Mouse (Mus musculus): ENCODE data around the gene Usf2. TPM values are rescaled to one million over a fixed set of nuclear protein-coding genes. Genes with fewer than 3 reads are reported as not detected.
"Not testable (repeated sequence)": the region's sequence is repeated elsewhere in the genome, so short reads cannot be mapped to it uniquely, and the experiment has no call there.

Usf2 gene
- polyA plus RNA-seq, 1 experiment = 282 TPM

DNA sequence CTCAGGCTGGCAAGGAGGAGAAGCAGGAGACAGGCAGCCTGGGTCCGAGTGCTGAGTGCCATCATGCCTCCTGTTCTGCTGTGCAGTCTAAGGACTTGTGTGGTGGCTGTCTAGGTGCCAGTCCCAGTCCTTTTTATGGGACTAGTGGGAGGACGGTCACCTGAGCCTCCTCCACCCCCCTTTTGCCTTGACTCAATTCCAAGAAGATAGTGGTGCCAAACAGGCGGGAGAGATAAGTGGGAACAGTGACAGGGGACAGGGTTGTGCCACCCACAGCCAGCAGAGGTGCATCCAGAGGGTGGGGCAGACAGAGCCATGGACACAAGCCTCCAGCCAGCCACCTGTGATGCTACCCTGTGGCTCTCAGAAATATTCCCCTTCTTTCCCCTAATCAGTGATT, 32.5 kb downstream of the Usf2 start:
- no peaks in the 10 kb centered on the region for H3K4me1 ChIP-seq (ENCODE audit: control insufficient read depth, insufficient read depth, low read length)
- WGBS = 66% methylated on average over 3 of the region's 3 CpGs
- H3K4me3 ChIP-seq (ENCODE audit: insufficient read depth, low read depth, low read length) = no peak overlapping the region
- TF ChIP-seq CTCF (IDR thresholded peaks at IDR 0.05; ENCODE audit: insufficient read depth, low read depth, low read length) (no peak), POLR2A (IDR thresholded peaks at IDR 0.05; ENCODE audit: insufficient read depth, low read depth, low read length) (no peak)
- H3K27ac ChIP-seq (ENCODE audit: insufficient read depth, low read depth, low read length) = no peak overlapping the region

DNA sequence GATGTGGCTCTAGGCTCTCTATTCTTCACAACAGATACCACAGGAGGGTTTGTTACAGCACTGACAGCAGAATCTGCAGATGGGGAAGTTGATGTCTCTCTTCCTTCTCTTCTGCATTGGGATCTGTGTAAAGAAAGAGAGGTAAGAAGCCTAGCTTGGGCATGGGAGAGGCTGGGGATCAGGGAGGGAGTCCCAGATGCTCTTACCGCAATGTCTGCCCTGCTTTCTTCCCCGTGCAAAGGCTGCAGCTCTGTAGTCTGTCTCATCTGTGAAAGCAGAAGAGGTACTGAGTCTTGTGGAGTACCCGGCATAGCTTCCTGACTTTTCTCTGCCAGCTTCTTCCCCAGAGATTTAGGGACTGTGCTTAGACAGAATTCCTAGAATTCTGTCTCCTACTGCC, 34.1 kb downstream of the Usf2 start:
- H3K4me3 ChIP-seq (ENCODE audit: insufficient read depth, low read depth, low read length); H3K27ac ChIP-seq (ENCODE audit: insufficient read depth, low read depth, low read length); H3K4me1 ChIP-seq (ENCODE audit: control insufficient read depth, insufficient read depth, low read length): not testable (repeated sequence)
- 48% methylated on average over 3 of the region's 3 CpGs for WGBS

DNA sequence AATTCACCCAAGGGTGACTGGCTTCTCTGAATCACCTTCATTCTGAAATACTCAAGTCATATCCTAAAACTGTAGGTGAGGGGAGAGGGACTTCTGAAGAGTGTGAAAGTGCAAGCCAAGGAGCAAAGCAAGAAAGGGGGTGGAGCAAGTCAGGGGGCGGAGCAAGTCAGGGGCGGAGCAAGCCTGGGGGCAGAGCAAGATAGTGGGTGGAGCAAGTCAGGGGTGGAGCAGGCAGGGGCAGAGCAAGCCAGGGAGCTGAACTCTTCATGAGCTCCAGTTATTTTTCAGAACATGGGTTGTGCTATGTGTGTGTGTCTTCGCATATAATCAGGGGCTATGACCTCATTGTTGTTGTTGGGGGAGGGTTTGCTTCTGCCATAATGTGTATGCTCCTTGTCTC, 36.4 kb downstream of the Usf2 start:
- WGBS = 68% methylated on average over 3 of the region's 3 CpGs
- H3K4me1 ChIP-seq (ENCODE audit: control insufficient read depth, insufficient read depth, low read length) = no peaks in the 10 kb centered on the region
- TF ChIP-seq CTCF (IDR thresholded peaks at IDR 0.05; ENCODE audit: insufficient read depth, low read depth, low read length) (no peak), POLR2A (IDR thresholded peaks at IDR 0.05; ENCODE audit: insufficient read depth, low read depth, low read length) (no peak)

DNA sequence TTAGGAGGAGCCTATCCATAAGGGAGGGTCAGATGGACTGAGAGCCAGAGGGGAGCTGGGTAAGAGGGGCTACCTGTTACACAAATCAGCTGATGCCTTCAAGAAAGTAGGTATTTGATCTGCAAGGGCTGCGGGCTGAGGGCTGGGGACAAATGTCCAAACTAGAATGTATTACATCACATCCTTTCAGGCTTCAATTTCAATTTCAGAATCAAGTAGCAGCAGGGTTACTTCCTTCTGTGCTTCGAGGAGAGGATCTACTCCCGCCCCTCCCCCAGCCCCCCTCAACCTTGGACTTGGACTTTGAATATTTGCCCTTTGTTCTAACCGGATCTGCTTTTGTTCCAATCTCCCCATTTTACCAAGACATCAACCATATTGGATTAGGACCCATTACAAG, 39.4 kb downstream of the Usf2 start:
- 42% methylated on average over 4 of the region's 4 CpGs for WGBS
- no peak overlapping the region for H3K27ac ChIP-seq (ENCODE audit: insufficient read depth, low read depth, low read length)
- TF ChIP-seq POLR2A (IDR thresholded peaks at IDR 0.05; ENCODE audit: insufficient read depth, low read depth, low read length) (no peak), CTCF (IDR thresholded peaks at IDR 0.05; ENCODE audit: insufficient read depth, low read depth, low read length) (no peak)
- no peak overlapping the region for H3K4me3 ChIP-seq (ENCODE audit: insufficient read depth, low read depth, low read length)
- H3K4me1 ChIP-seq (ENCODE audit: control insufficient read depth, insufficient read depth, low read length) = no peaks in the 10 kb centered on the region

More for the DNA sequence above, 36.4 kb downstream of the Usf2 start:
- no peak overlapping the region for H3K27ac ChIP-seq (ENCODE audit: insufficient read depth, low read depth, low read length)
- H3K4me3 ChIP-seq (ENCODE audit: insufficient read depth, low read depth, low read length) = no peak overlapping the region

DNA sequence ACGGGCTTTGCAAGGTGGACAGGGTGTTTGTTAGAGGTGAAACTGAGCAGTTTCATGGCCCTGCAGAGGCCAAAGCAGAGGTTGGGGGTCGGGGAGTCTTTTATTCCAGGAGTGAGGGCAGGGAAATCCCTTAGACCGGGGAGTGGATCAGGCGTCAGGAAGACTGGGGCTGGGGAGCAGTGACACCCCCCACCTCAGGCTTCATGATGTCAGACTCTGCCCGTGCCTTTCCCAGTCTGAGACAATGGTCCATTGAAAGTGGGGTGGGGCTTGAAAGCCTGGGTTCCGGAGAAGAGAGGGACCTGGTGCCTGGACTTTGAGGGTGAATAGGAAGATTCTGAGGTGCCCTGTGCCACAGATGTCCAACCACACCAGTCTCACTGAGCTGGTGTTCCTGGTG, 39.9 kb downstream of the Usf2 start:
- H3K27ac ChIP-seq (ENCODE audit: insufficient read depth, low read depth, low read length) = no peak overlapping the region
- TF ChIP-seq POLR2A (IDR thresholded peaks at IDR 0.05; ENCODE audit: insufficient read depth, low read depth, low read length) = no peak
- TF ChIP-seq CTCF (IDR thresholded peaks at IDR 0.05; ENCODE audit: insufficient read depth, low read depth, low read length) = no peak
- no peaks in the 10 kb centered on the region for H3K4me1 ChIP-seq (ENCODE audit: control insufficient read depth, insufficient read depth, low read length)
- H3K4me3 ChIP-seq (ENCODE audit: insufficient read depth, low read depth, low read length) = no peak overlapping the region
- 21% methylated on average over 6 of the region's 6 CpGs for WGBS

DNA sequence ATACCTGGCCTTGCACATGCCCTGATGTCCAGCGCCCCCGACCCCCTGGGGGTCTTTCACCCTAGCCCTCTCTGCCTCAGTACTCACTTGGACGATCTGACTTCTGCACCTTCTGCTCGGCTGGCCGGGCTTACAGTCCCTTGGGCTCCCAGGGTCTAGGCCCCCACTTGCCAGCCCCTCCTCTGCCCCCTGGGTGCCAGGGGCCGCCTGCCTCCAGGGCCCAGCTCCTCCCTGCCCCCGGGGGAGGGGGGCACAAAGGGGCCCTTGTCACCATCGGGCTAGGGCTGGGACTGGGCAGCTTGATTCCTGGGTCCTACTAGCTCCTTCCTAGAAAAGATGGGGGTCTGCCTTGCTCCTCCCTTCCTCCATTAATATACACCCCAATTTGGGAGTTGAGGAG, 41.9 kb downstream of the Usf2 start, which contains the start of gene Mag:
TSS of gene Mag (minus strand) at position 142 of the 400 bp plus-strand sequence.
- TF ChIP-seq CTCF (IDR thresholded peaks at IDR 0.05; ENCODE audit: insufficient read depth, low read depth, low read length) = no peak
- no peak for TF ChIP-seq POLR2A (IDR thresholded peaks at IDR 0.05; ENCODE audit: insufficient read depth, low read depth, low read length)
- Histone ChIP-seq H3K27ac (ENCODE audit: insufficient read depth, low read depth, low read length) (no peak within 1 kb of the TSS), H3K4me1 (ENCODE audit: control insufficient read depth, insufficient read depth, low read length) (no peaks in the 10 kb centered on the region), H3K4me3 (ENCODE audit: insufficient read depth, low read depth, low read length) (no peak within 1 kb of the TSS)
- WGBS = 68% methylated on average over 8 of the region's 8 CpGs

DNA sequence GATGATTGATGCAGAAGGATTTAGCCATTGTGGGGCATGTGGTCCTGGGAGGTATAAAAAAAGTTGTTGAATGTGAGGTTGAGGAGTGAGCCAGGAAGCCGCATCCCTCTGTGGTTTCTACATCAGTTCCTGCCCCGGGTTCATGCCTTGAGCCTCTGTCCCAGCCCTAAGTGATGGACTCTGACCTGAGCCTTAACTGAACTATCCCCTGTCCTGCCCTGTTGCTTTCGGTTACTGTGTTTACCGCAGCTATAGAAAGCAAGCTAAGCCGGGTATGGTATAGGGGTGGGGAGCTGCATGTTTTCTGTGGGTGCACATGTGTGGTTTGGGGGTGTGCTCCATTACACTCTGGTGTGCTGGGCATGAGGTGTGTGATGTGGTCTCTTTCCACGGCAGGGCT, 46.8 kb downstream of the Usf2 start:
- TF ChIP-seq CTCF (IDR thresholded peaks at IDR 0.05; ENCODE audit: insufficient read depth, low read depth, low read length) (no peak), POLR2A (IDR thresholded peaks at IDR 0.05; ENCODE audit: insufficient read depth, low read depth, low read length) (no peak)
- Histone ChIP-seq H3K27ac (ENCODE audit: insufficient read depth, low read depth, low read length) (no peak overlapping the region), H3K4me3 (ENCODE audit: insufficient read depth, low read depth, low read length) (no peak overlapping the region), H3K4me1 (ENCODE audit: control insufficient read depth, insufficient read depth, low read length) (peaks cover 7% of the 10 kb centered on the region)
- 79% methylated on average over 6 of the region's 6 CpGs for WGBS

DNA sequence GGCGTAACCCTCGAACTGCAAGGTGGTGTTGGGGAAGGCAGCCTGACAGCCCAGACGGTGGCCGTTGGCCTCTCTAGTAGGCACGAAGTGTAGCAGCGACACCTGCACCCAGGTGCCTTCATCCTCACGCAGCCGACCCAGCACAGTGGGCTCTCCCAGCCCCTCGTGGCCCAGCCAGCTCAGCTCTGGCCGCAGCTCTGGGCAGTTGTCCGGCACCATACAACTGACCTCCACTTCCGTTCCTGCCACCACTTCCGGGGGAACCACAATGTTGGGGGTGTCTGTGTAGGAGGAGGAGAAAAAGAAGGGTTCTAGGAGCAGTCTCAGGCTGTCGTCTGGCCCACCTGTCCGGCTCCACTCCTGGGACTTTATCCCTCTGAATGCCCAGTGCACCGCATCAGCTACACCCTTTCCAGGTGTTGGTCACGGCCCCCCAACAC, 47.6 kb downstream of the Usf2 start:
- Histone ChIP-seq H3K27ac (ENCODE audit: insufficient read depth, low read depth, low read length) (no peak overlapping the region), H3K4me3 (ENCODE audit: insufficient read depth, low read depth, low read length) (no peak overlapping the region), H3K4me1 (ENCODE audit: control insufficient read depth, insufficient read depth, low read length) (peaks cover 7% of the 10 kb centered on the region)
- TF ChIP-seq POLR2A (IDR thresholded peaks at IDR 0.05; ENCODE audit: insufficient read depth, low read depth, low read length) (no peak), CTCF (IDR thresholded peaks at IDR 0.05; ENCODE audit: insufficient read depth, low read depth, low read length) (no peak)
- 27% methylated on average over 17 of the region's 17 CpGs for WGBS

DNA sequence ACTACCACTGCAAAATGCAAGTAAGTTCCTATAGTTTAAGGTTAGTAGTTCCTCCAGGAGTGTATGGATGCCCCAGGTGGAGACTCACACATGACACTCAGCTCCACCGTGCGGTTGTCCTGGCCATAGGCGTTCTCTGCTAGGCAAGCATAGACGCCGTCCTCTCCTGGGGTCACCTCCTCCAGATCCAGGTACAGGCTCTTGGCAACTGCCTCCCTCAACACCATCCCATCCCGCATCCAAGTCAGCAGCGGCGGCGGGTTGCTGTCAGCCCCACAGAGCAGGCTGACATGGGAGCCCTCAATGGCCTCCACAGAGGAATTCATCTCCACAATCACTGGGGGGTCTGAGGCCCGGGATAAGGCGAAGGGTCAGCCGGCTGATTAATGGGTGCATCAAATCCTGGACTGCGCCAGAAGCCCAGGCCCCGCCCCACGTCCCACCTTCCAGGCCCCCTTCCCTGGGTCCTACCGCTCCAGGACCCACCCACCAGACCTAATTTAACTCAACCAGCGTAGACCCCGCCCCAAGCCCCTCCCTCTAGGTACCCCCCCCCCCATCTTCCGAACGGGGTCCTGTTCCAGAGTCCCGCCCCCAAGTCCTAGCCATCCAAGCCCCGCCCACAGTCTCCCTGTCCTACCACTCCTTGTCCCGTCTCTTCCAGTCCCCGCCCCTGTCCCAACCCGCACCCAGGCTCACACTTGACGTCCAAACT, 48.2 kb downstream of the Usf2 start:
- no peak overlapping the region for H3K27ac ChIP-seq (ENCODE audit: insufficient read depth, low read depth, low read length)
- H3K4me1 ChIP-seq (ENCODE audit: control insufficient read depth, insufficient read depth, low read length) = peaks cover 7% of the 10 kb centered on the region
- H3K4me3 ChIP-seq (ENCODE audit: insufficient read depth, low read depth, low read length) = no peak overlapping the region
- 2% methylated on average over 25 of the region's 26 CpGs for WGBS
- TF ChIP-seq POLR2A (IDR thresholded peaks at IDR 0.05; ENCODE audit: insufficient read depth, low read depth, low read length) = no peak
- no peak for TF ChIP-seq CTCF (IDR thresholded peaks at IDR 0.05; ENCODE audit: insufficient read depth, low read depth, low read length)

DNA sequence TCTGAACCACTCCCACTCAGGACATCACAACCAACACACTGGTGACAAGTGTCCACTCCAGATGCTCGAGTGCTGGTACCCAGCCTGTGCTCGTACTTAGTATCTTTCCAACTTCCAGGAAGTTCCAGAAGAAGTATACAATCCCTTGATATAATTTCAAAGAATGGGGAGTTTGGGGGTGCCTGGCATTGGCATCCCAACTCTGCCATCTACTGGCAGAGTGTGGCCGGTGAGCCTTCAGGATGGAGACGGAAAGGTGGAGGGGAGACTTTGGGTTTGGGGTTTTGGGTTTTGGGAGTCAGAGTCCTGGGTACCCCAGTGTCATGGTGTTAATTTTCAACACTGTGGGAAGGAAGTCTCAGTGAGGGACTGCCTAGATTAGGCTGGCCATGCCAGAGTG, 52.6 kb downstream of the Usf2 start:
- no peak overlapping the region for H3K27ac ChIP-seq (ENCODE audit: insufficient read depth, low read depth, low read length)
- H3K4me3 ChIP-seq (ENCODE audit: insufficient read depth, low read depth, low read length) = no peak overlapping the region
- TF ChIP-seq POLR2A (IDR thresholded peaks at IDR 0.05; ENCODE audit: insufficient read depth, low read depth, low read length) = no peak
- peak; percentile 46; the same call in 1 of the 2 replicates for TF ChIP-seq CTCF (IDR thresholded peaks at IDR 0.05; ENCODE audit: insufficient read depth, low read depth, low read length)
- peaks cover 6% of the 10 kb centered on the region for H3K4me1 ChIP-seq (ENCODE audit: control insufficient read depth, insufficient read depth, low read length)
- 39% methylated on average over 4 of the region's 4 CpGs for WGBS

Other genes starting within 250 kb of the Usf2 start
- not detected in 2 replicates for gene Atp4a, start 244.6 kb downstream of the Usf2 start, polyA plus RNA-seq (2012; ENCODE audit: insufficient read depth, insufficient read length, low replicate concordance, missing spikeins)
- gene Tmem147, start 227.3 kb downstream of the Usf2 start, polyA plus RNA-seq (2012; ENCODE audit: insufficient read depth, insufficient read length, low replicate concordance, missing spikeins) = not detected in 2 replicates
- gene Gapdhs, start 213.1 kb downstream of the Usf2 start, polyA plus RNA-seq (2012; ENCODE audit: insufficient read depth, insufficient read length, low replicate concordance, missing spikeins) = not detected in 2 replicates
- gene Sbsn, start 205.3 kb downstream of the Usf2 start, polyA plus RNA-seq (2012; ENCODE audit: insufficient read depth, insufficient read length, low replicate concordance, missing spikeins) = not detected in 2 replicates
- not detected in 2 replicates for gene Dmkn, start 193.0 kb downstream of the Usf2 start, polyA plus RNA-seq (2012; ENCODE audit: insufficient read depth, insufficient read length, low replicate concordance, missing spikeins)
- gene Krtdap, start 168.9 kb downstream of the Usf2 start, polyA plus RNA-seq (2012; ENCODE audit: insufficient read depth, insufficient read length, low replicate concordance, missing spikeins) = not detected in 2 replicates
- gene Ffar2, start 133.0 kb downstream of the Usf2 start, polyA plus RNA-seq (2012; ENCODE audit: insufficient read depth, insufficient read length, low replicate concordance, missing spikeins) = not detected in 2 replicates
- not detected in 2 replicates for gene Ffar3, start 100.6 kb downstream of the Usf2 start, polyA plus RNA-seq (2012; ENCODE audit: insufficient read depth, insufficient read length, low replicate concordance, missing spikeins)
- gene Ffar1, start 95.2 kb downstream of the Usf2 start, polyA plus RNA-seq (2012; ENCODE audit: insufficient read depth, insufficient read length, low replicate concordance, missing spikeins) = not detected in 2 replicates
- not detected in 2 replicates for gene Cd22, start 76.5 kb downstream of the Usf2 start, polyA plus RNA-seq (2012; ENCODE audit: insufficient read depth, insufficient read length, low replicate concordance, missing spikeins)
- not detected in 2 replicates for gene Mag, start 41.9 kb downstream of the Usf2 start, polyA plus RNA-seq (2012; ENCODE audit: insufficient read depth, insufficient read length, low replicate concordance, missing spikeins)
- gene Hamp2, start 32.1 kb downstream of the Usf2 start, polyA plus RNA-seq (2012; ENCODE audit: insufficient read depth, insufficient read length, low replicate concordance, missing spikeins) = not detected in 2 replicates
- not detected in 2 replicates for gene Hamp, start 12.8 kb downstream of the Usf2 start, polyA plus RNA-seq (2012; ENCODE audit: insufficient read depth, insufficient read length, low replicate concordance, missing spikeins)
- not detected in 2 replicates for gene Lsr, start 16.7 kb upstream of the Usf2 start, polyA plus RNA-seq (2012; ENCODE audit: insufficient read depth, insufficient read length, low replicate concordance, missing spikeins)
- not detected in 2 replicates for gene Fam187b, start 17.0 kb upstream of the Usf2 start, polyA plus RNA-seq (2012; ENCODE audit: insufficient read depth, insufficient read length, low replicate concordance, missing spikeins)
- gene Fxyd5, start 85.7 kb upstream of the Usf2 start, polyA plus RNA-seq (2012; ENCODE audit: insufficient read depth, insufficient read length, low replicate concordance, missing spikeins) = not detected in 2 replicates
- gene Fxyd7, start 94.7 kb upstream of the Usf2 start, polyA plus RNA-seq (2012; ENCODE audit: insufficient read depth, insufficient read length, low replicate concordance, missing spikeins) = not detected in 2 replicates
- gene Fxyd1, start 100.4 kb upstream of the Usf2 start, polyA plus RNA-seq (2012; ENCODE audit: insufficient read depth, insufficient read length, low replicate concordance, missing spikeins) = not detected in 2 replicates
- not detected in 2 replicates for gene Lgi4, start 102.5 kb upstream of the Usf2 start, polyA plus RNA-seq (2012; ENCODE audit: insufficient read depth, insufficient read length, low replicate concordance, missing spikeins)
- gene Fxyd3, start 119.9 kb upstream of the Usf2 start, polyA plus RNA-seq (2012; ENCODE audit: insufficient read depth, insufficient read length, low replicate concordance, missing spikeins) = not detected in 2 replicates
- gene Hpn, start 158.5 kb upstream of the Usf2 start, polyA plus RNA-seq (2012; ENCODE audit: insufficient read depth, insufficient read length, low replicate concordance, missing spikeins) = not detected in 2 replicates
- not detected in 2 replicates for gene Scn1b, start 170.2 kb upstream of the Usf2 start, polyA plus RNA-seq (2012; ENCODE audit: insufficient read depth, insufficient read length, low replicate concordance, missing spikeins)
- gene Gramd1a, start 199.1 kb upstream of the Usf2 start, polyA plus RNA-seq (2012; ENCODE audit: insufficient read depth, insufficient read length, low replicate concordance, missing spikeins) = not detected in 2 replicates

Measured in olfactory bulb, adult 2 months (tissue).